In the genomic region with DNA sequence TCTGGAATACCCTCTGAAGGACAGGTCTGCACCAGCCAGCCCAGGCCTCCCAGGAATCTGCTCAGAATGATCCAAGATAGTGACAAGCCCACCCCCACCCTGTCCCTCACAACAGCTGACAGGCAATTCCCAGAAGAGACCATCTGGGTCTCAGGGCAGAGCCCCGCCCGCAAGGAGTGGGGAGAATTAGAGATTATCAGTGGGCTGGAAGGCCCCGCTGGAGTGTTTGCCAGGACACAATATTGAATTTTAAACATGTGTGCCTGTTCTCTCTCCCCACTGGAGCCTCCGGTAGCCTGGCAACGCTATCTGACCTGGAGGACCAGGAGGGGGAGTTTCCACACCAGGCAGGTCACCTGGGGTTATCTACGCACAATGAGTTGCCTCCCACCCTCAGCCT, we compare ENCODE assay signal across 9 mouse cellular contexts.
DNase-seq lines count a peak whose midpoint lies in the region; ATAC-seq and TF ChIP-seq lines count a peak whose summit lies in the region.
"Had no signal": no experiment of that assay in that cellular context is flagged by ENCODE, and none has a peak within 500 bp of the region (broad histone marks: within the 10 kb centered on the region; RNA-seq: fewer than 3 reads in every experiment).

No protein-coding gene starts in this region.

- no peak for TF ChIP-seq CTCF in hindbrain, postnatal 0 days (IDR thresholded peaks at IDR 0.05; ENCODE audit: low read depth)

- H3K9me3 ChIP-seq in limb, embryonic 13.5 days: no peaks in the 10 kb centered on the region
- no peaks in the 10 kb centered on the region for H3K9me3 ChIP-seq in limb, embryonic 10.5 days (replicated peaks)
- H3K9me3 ChIP-seq in embryonic facial prominence, embryonic 15.5 days (replicated peaks): no peaks in the 10 kb centered on the region
- no peaks in the 10 kb centered on the region for H3K9me3 ChIP-seq in hindbrain, postnatal 0 days (ENCODE audit: low read length)
- H3K9me3 ChIP-seq: neural tube, embryonic 12.5 days had no signal

- 32% methylated on average over 6 of the region's 6 CpGs for WGBS in limb, embryonic 13.5 days
- 46% methylated on average over 6 of the region's 6 CpGs for WGBS in limb, embryonic 10.5 days
- WGBS in embryonic facial prominence, embryonic 15.5 days: 47% methylated on average over 6 of the region's 6 CpGs
- WGBS in hindbrain, postnatal 0 days: 31% methylated on average over 6 of the region's 6 CpGs

- H3K27ac ChIP-seq in limb, embryonic 13.5 days: no peak overlapping the region
- H3K27ac ChIP-seq in limb, embryonic 10.5 days: no peak overlapping the region
- no peak overlapping the region for H3K27ac ChIP-seq in embryonic facial prominence, embryonic 15.5 days (replicated peaks)
- no peak overlapping the region for H3K27ac ChIP-seq in hindbrain, postnatal 0 days
- H3K27ac ChIP-seq: neural tube, embryonic 12.5 days had no signal

- no peaks in the 10 kb centered on the region for H3K27me3 ChIP-seq in limb, embryonic 13.5 days
- H3K27me3 ChIP-seq in limb, embryonic 10.5 days (ENCODE audit: low read depth, poor library complexity, severe bottlenecking): no peaks in the 10 kb centered on the region
- no peaks in the 10 kb centered on the region for H3K27me3 ChIP-seq in embryonic facial prominence, embryonic 15.5 days
- no peaks in the 10 kb centered on the region for H3K27me3 ChIP-seq in hindbrain, postnatal 0 days (ENCODE audit: insufficient read depth, low read length)
- H3K27me3 ChIP-seq: neural tube, embryonic 12.5 days had no signal

- H3K9ac ChIP-seq in limb, embryonic 13.5 days: no peak overlapping the region
- H3K9ac ChIP-seq in embryonic facial prominence, embryonic 15.5 days: no peak overlapping the region
- no peak overlapping the region for H3K9ac ChIP-seq in hindbrain, postnatal 0 days (replicated peaks; ENCODE audit: low read length)
- H3K9ac ChIP-seq: neural tube, embryonic 12.5 days had no signal

- ATAC-seq in limb, embryonic 13.5 days (ENCODE audit: low FRiP score, low read depth): 0 out of 2 replicates have a peak, but pooled peaks have one; percentile 36
- ATAC-seq in embryonic facial prominence, embryonic 15.5 days (ENCODE audit: insufficient number of reproducible peaks, low FRiP score, low TSS enrichment, low read depth): peak; percentile 53; the same call in 1 of the 2 replicates
- ATAC-seq in hindbrain, postnatal 0 days: peak; percentile 54

- DNase-seq in limb, embryonic 10.5 days (ENCODE audit: low spot score): no peak
- DNase-seq in hindbrain, postnatal 0 days (ENCODE audit: low spot score): peak; percentile 53
- peak; percentile 80 for DNase-seq in retina, postnatal 1 day
- DNase-seq in kidney, adult 18-20 months: no peak
- DNase-seq in right cerebral cortex, adult 2 months (ENCODE audit: low spot score in 2 of 2): no peak
- no peak for DNase-seq in right cerebral cortex, postnatal 36 days (ENCODE audit: low spot score in 2 of 2)

- 0 out of 2 replicates have a peak, but pooled peaks cover 6% of the 10 kb centered on the region for H3K4me1 ChIP-seq in limb, embryonic 13.5 days
- H3K4me1 ChIP-seq in limb, embryonic 10.5 days: peaks cover 6% of the 10 kb centered on the region
- H3K4me1 ChIP-seq in embryonic facial prominence, embryonic 15.5 days: 0 out of 2 replicates have a peak, but pooled peaks cover 13% of the 10 kb centered on the region
- peaks cover 7% of the 10 kb centered on the region for H3K4me1 ChIP-seq in hindbrain, postnatal 0 days (ENCODE audit: insufficient read depth, low read length)

- no peak overlapping the region for H3K4me2 ChIP-seq in limb, embryonic 13.5 days (replicated peaks)
- no peak overlapping the region for H3K4me2 ChIP-seq in embryonic facial prominence, embryonic 15.5 days (replicated peaks)
- H3K4me2 ChIP-seq in hindbrain, postnatal 0 days (ENCODE audit: low read depth, low read length): no peak overlapping the region
- H3K4me2 ChIP-seq: neural tube, embryonic 12.5 days had no signal

- no peaks in the 10 kb centered on the region for H3K36me3 ChIP-seq in limb, embryonic 13.5 days
- H3K36me3 ChIP-seq in limb, embryonic 10.5 days: no peaks in the 10 kb centered on the region
- H3K36me3 ChIP-seq in embryonic facial prominence, embryonic 15.5 days: no peaks in the 10 kb centered on the region
- no peaks in the 10 kb centered on the region for H3K36me3 ChIP-seq in hindbrain, postnatal 0 days (ENCODE audit: insufficient read depth, low read length)
- H3K36me3 ChIP-seq: neural tube, embryonic 12.5 days had no signal

- H3K4me3 ChIP-seq in limb, embryonic 13.5 days: no peak overlapping the region
- no peak overlapping the region for H3K4me3 ChIP-seq in limb, embryonic 10.5 days
- no peak overlapping the region for H3K4me3 ChIP-seq in embryonic facial prominence, embryonic 15.5 days (replicated peaks)
- H3K4me3 ChIP-seq in hindbrain, postnatal 0 days (ENCODE audit: low read length): no peak overlapping the region
- H3K4me3 ChIP-seq: neural tube, embryonic 12.5 days had no signal

Comparison
In these comparisons a context has a peak if more than half of its experiments do, and no peak if none do; other contexts are left out.
1. DNase-seq: peak in hindbrain, postnatal 0 days (single experiment) and retina, postnatal 1 day (single experiment); none in limb, embryonic 10.5 days (single experiment), kidney, adult 18-20 months (single experiment), right cerebral cortex, adult 2 months (0 of 2) and right cerebral cortex, postnatal 36 days (0 of 2).
2. Peak in every context shown above with its lines, with median percentiles within 50 percentile points of each other: ATAC-seq.